Mouse (Mus musculus): ENCODE data around the gene Cox20. TPM values are rescaled to one million over a fixed set of nuclear protein-coding genes. Genes with fewer than 3 reads are reported as not detected.

Gene Cox20
- polyA plus RNA-seq, 1 experiment, result 66.8 TPM

DNA sequence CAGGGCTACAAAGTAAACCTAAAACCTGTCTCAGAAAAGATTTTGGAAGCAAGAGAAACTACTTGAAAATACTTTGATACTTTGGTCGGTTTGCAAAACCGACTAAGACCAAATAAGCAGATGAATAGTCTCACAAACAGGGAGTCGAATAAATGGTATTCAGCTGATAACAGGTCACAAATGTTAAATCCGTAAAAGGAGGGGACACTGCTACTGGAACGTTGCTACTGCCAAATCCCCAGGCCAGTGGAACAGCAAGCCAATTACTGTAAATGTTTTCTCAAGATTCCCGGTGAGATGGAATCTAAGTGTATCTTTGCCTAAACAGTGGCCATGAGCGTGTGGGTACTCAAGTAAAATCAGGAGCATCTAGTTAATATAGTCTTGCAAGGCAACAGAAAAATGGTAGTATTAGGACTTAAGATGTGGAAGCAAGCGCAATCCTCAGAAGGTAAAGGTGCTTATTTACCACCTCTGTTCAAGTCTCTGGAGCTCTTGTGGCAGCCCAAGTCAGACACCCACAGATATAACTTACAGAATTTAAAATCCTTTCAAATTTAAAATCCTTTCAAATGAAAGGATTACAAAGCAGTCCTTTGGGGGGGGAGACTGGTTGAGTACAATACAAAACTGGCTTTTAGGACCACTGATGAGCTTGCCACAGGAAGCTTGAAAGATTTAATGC lies 1.2 kb downstream of the Cox20 start:
- TF ChIP-seq CTCF (IDR thresholded peaks at IDR 0.05; ENCODE audit: borderline replicate concordance, insufficient read depth, low read length) (no peak), POLR2A (IDR thresholded peaks at IDR 0.05; ENCODE audit: low read depth, low read length) (no peak; the same call in 1 of the 2 replicates)
- Histone ChIP-seq H3K4me3 (ENCODE audit: insufficient read depth, low read length) (peak overlapping the region; percentile 50), H3K4me1 (ENCODE audit: control insufficient read depth, insufficient read depth, low read length) (peaks cover 5% of the 10 kb centered on the region), H3K27ac (ENCODE audit: insufficient read depth, low read length) (peak overlapping the region; percentile 99)

DNA sequence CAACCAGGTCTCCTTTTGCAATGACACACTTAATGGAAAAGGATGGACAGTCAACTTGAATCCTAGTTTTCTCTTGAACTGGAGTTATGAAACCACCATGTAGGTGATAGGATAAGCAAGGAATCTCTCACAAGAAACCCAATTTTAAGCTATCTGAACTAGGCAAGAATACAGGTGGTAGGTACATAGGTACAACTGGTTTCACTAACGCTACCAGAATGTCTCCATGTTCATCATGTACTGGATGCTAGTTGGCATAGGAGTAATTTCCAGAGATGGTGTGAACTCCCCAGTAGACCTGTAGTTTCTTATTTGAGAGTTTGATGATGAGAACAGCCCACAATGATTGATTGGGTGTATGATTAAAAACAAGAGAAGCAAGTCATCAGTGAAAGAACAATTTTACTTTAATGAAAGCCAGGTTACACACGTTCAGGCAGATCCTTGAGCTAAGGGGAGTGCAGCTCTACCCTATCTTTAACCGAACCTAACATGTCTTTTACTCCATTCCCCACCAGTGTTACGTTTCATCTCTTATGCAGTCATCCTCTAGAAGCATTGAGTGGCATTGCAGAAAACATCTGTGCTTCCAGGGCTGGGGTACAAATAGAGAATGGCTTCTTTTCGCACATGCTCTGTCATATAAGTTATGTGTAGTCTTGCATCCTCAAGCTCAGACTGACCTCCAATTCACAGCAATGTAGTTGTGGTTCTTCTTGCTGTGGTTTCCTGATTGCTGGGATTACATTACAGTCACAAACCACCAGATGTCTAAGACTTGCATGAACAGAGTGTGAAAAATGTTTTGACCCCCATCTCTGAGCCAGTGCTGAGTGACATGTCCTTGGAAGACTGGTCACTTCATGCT lies 2.0 kb downstream of the Cox20 start:
- TF ChIP-seq CTCF (IDR thresholded peaks at IDR 0.05; ENCODE audit: borderline replicate concordance, insufficient read depth, low read length), result no peak
- no peak for TF ChIP-seq POLR2A (IDR thresholded peaks at IDR 0.05; ENCODE audit: low read depth, low read length)
- H3K4me1 ChIP-seq (ENCODE audit: control insufficient read depth, insufficient read depth, low read length), result peaks cover 5% of the 10 kb centered on the region
- peak overlapping the region; percentile 50 for H3K4me3 ChIP-seq (ENCODE audit: insufficient read depth, low read length)
- H3K27ac ChIP-seq (ENCODE audit: insufficient read depth, low read length), result peak overlapping the region; percentile 99

DNA sequence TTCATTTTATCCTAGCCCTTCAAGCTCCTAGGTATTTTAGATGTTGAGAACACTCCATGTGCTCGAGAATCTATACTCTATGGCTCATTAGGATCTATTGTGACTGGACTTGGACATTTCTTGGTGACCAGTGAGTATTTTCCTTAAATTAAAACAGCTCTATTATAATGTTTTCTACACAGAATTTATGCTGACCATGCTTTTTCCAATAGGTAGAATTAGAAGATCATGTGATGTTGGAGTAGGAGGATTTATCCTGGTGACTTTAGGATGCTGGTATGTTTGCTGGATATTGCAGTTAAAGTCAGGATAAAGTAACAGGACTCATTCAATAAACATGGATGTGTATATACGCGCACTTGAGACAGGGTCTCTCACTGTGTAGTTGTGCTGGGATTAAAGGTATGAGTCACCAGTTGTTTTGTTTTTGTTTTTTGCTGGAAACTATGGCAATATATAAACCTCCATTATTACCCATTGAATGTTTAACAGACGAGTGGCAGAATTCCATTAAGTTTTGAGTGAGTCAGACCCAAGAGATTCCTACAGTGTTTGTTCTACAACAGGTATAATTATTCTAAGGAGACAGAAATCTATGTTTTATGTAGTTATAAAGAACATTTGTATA lies 2.9 kb downstream of the Cox20 start:
- Histone ChIP-seq H3K4me1 (ENCODE audit: control insufficient read depth, insufficient read depth, low read length) (peaks cover 5% of the 10 kb centered on the region), H3K4me3 (ENCODE audit: insufficient read depth, low read length) (no peak overlapping the region), H3K27ac (ENCODE audit: insufficient read depth, low read length) (no peak overlapping the region)
- no peak for TF ChIP-seq POLR2A (IDR thresholded peaks at IDR 0.05; ENCODE audit: low read depth, low read length)
- TF ChIP-seq CTCF (IDR thresholded peaks at IDR 0.05; ENCODE audit: borderline replicate concordance, insufficient read depth, low read length), result no peak

DNA sequence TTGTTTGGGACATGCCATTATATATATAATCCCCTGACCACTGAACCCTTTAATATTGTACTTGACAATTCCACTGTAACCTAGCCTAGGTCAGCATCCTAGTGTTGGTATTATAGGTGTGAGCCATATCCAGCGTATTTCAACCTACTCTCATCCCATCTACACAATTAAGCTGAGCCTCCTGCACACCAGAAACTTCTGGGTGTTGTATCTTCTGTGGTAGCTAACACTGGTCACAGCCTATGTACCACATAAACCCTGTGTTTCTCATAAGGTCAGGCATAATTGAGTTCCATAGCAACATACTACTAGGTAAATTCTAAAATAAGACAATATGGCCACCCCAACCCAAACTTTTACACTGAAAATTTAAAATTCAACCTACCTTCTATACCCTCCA lies 4.3 kb downstream of the Cox20 start:
- H3K4me1 ChIP-seq (ENCODE audit: control insufficient read depth, insufficient read depth, low read length), result peaks cover 5% of the 10 kb centered on the region
- H3K27ac ChIP-seq (ENCODE audit: insufficient read depth, low read length), result no peak overlapping the region
- TF ChIP-seq POLR2A (IDR thresholded peaks at IDR 0.05; ENCODE audit: low read depth, low read length), result no peak
- no peak overlapping the region for H3K4me3 ChIP-seq (ENCODE audit: insufficient read depth, low read length)

DNA sequence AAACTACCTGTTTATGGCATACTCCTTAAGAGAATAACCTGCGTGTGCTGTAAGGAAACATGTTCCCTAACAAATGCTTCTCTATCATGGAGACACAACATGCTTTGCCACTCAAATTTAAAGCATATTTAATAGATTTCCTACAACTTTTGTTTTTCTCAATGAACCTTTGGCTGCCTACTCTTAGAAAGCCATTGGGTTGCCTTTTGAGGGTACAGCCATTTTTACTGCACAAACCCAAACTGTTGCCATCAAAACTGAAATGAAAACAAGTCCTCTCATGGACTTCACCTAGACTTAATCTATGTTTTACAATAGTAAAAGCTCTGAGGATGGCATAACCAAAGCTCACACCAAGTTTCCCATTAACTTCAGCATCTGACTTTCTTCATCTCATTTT lies 5.6 kb downstream of the Cox20 start:
- Histone ChIP-seq H3K4me3 (ENCODE audit: insufficient read depth, low read length) (no peak overlapping the region), H3K27ac (ENCODE audit: insufficient read depth, low read length) (no peak overlapping the region), H3K4me1 (ENCODE audit: control insufficient read depth, insufficient read depth, low read length) (peaks cover 5% of the 10 kb centered on the region)
- TF ChIP-seq CTCF (IDR thresholded peaks at IDR 0.05; ENCODE audit: borderline replicate concordance, insufficient read depth, low read length) (no peak), POLR2A (IDR thresholded peaks at IDR 0.05; ENCODE audit: low read depth, low read length) (no peak)

DNA sequence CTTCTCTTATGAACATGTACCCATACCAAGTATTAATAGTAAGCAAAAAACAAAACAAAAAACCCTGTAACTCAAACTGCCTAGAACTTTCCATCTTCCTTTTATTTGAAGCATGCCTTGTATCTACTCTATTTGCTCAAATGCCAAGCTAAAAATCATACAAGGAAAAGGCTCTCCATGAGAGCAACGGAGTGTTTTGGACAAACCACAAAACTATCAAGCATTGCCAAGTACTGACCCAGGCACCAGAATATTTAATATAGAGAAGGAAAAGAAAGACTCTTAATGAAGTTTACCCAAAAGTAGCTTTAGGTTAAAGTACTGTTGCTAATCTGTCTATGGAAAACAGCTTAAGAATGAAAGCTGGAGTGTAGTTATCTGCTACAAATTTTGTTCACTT lies 7.4 kb downstream of the Cox20 start:
- peaks cover 2% of the 10 kb centered on the region for H3K4me1 ChIP-seq (ENCODE audit: control insufficient read depth, insufficient read depth, low read length)
- no peak overlapping the region for H3K4me3 ChIP-seq (ENCODE audit: insufficient read depth, low read length)
- no peak overlapping the region for H3K27ac ChIP-seq (ENCODE audit: insufficient read depth, low read length)
- TF ChIP-seq POLR2A (IDR thresholded peaks at IDR 0.05; ENCODE audit: low read depth, low read length) (no peak), CTCF (IDR thresholded peaks at IDR 0.05; ENCODE audit: borderline replicate concordance, insufficient read depth, low read length) (no peak)

DNA sequence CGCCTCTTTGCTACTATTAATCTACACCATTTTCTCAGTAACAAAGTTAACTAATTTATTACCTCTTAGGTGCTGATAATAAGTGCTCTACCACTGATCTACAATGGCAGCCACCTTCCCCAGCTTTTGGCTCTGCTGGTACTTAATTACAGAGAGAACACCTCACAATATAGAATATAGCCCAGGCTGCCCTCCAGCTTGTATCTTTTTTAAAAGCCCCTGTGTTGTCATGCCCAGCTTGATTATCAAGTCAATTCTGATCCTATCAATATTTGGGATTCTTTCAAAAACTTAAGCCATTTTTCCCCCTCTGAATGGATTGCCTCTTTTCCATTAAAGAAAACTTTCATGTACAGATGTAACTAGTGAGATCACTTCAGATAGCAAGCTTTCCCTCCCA lies 8.0 kb downstream of the Cox20 start:
- H3K4me1 ChIP-seq (ENCODE audit: control insufficient read depth, insufficient read depth, low read length), result peaks cover 2% of the 10 kb centered on the region; the same call in 1 of the 2 replicates
- no peak for TF ChIP-seq POLR2A (IDR thresholded peaks at IDR 0.05; ENCODE audit: low read depth, low read length)
- no peak for TF ChIP-seq CTCF (IDR thresholded peaks at IDR 0.05; ENCODE audit: borderline replicate concordance, insufficient read depth, low read length)
- H3K27ac ChIP-seq (ENCODE audit: insufficient read depth, low read length), result no peak overlapping the region
- no peak overlapping the region for H3K4me3 ChIP-seq (ENCODE audit: insufficient read depth, low read length)

DNA sequence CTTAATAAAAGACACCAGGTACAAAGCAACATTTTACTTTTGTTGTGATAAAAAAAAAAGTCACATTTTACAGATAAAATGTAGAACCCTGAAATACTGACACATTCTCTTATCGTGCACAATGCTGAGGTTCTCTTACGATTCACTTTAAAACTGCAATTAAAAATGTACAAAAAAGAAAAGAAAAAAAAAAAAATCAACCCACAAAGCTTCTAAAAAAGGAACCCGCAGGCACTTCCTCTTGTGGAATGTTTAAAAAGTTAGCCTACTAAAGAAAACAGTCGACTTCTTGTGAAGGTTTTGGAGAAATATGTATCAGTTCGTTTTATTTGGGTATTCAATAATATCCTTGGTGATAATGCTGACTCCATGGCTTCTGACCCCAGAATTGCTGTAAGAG lies 10.1 kb downstream of the Cox20 start:
- Histone ChIP-seq H3K4me1 (ENCODE audit: control insufficient read depth, insufficient read depth, low read length) (peaks cover 4% of the 10 kb centered on the region; the same call in 1 of the 2 replicates), H3K27ac (ENCODE audit: insufficient read depth, low read length) (no peak overlapping the region), H3K4me3 (ENCODE audit: insufficient read depth, low read length) (no peak overlapping the region)
- no peak for TF ChIP-seq CTCF (IDR thresholded peaks at IDR 0.05; ENCODE audit: borderline replicate concordance, insufficient read depth, low read length)
- TF ChIP-seq POLR2A (IDR thresholded peaks at IDR 0.05; ENCODE audit: low read depth, low read length), result no peak

DNA sequence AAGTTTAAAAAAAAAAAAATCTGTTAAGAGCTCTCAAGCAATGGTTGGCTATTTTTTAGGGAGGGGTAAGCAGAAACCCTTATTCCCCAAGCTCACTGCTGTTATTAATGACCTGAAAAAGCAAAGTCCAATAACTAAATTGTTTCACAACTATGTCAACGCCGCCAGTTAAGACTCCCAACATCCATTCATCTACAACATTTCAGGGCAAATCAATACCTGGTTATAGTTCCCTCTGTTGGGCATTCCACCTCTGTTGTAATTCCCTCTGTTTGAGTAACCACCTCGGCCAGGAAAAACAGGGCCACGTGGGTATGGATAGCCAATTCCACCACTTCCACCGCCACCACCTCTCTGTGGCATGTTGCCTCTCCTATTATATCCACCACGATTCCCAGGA lies 11.0 kb downstream of the Cox20 start:
- no peak overlapping the region for H3K27ac ChIP-seq (ENCODE audit: insufficient read depth, low read length)
- H3K4me1 ChIP-seq (ENCODE audit: control insufficient read depth, insufficient read depth, low read length), result peaks cover 4% of the 10 kb centered on the region; the same call in 1 of the 2 replicates
- TF ChIP-seq CTCF (IDR thresholded peaks at IDR 0.05; ENCODE audit: borderline replicate concordance, insufficient read depth, low read length), result no peak
- no peak for TF ChIP-seq POLR2A (IDR thresholded peaks at IDR 0.05; ENCODE audit: low read depth, low read length)
- H3K4me3 ChIP-seq (ENCODE audit: insufficient read depth, low read length), result no peak overlapping the region
